Mouse (Mus musculus) liver, embryonic 14.5 days (tissue): ENCODE measurements around the gene Cdc42se2.

Experiments used
- CTCF ChIP-seq: IDR thresholded peaks from 2 replicates; pipeline ENCODE4 v1.5.1; 2016; ENCODE audit warnings: antibody characterized with exemption, low read depth, control low read depth
- EP300 ChIP-seq: IDR thresholded peaks from 2 replicates; pipeline ENCODE4 v1.6.1; 2016; ENCODE audit warnings: antibody characterized with exemption, low read depth

- no peak for TF ChIP-seq EP300
- no peak for TF ChIP-seq CTCF
These were observed 65.4 kb downstream of the Cdc42se2 start for GRCm38 (mm10) chr11:54722057-54722456.
